In the genomic region with DNA sequence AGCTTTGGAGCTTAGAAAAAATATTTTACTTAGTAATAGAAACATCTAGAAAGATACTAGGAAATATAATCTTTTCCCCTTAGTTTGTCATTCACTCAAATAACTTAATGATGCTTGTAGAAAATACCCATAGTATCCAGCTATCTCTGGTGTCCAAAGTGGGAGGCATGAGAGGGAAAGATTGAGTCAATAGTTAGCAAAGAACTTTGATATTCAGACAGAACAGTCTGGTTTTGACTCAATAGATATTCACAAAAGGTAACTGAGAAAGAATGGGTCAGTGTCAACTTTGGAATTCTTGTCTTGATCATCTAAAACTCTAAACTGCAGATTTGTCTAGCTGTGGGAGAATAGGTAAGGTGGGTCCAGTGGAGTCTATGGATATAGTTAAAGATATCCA, we compare ENCODE assay signal across 24 mouse cellular contexts.
DNase-seq lines count a peak whose midpoint lies in the region; ATAC-seq and TF ChIP-seq lines count a peak whose summit lies in the region.
"Had no signal": no experiment of that assay in that cellular context is flagged by ENCODE, and none has a peak within 500 bp of the region (broad histone marks: within the 10 kb centered on the region; RNA-seq: fewer than 3 reads in every experiment).

No protein-coding gene starts in this region.

- no peak overlapping the region for H3K4me3 ChIP-seq in gastrocnemius, adult 2 months
- H3K4me3 ChIP-seq in intestine, embryonic 15.5 days (replicated peaks): no peak overlapping the region
- H3K4me3 ChIP-seq in intestine, embryonic 16.5 days (ENCODE audit: low read length): no peak overlapping the region
- H3K4me3 ChIP-seq: embryonic facial prominence, embryonic 13.5 days; embryonic facial prominence, embryonic 15.5 days; erythroblast, embryonic 14.5 days; forebrain, embryonic 10.5 days; forebrain, embryonic 12.5 days had no signal

- no peak overlapping the region for H3K4me2 ChIP-seq in intestine, embryonic 15.5 days (replicated peaks)
- no peak overlapping the region for H3K4me2 ChIP-seq in intestine, embryonic 16.5 days (ENCODE audit: low read depth, low read length)
- H3K4me2 ChIP-seq: embryonic facial prominence, embryonic 13.5 days; embryonic facial prominence, embryonic 15.5 days; forebrain, embryonic 12.5 days had no signal

- no peaks in the 10 kb centered on the region for H3K4me1 ChIP-seq in intestine, embryonic 15.5 days (replicated peaks)
- peaks cover 3% of the 10 kb centered on the region; the same call in 1 of the 2 replicates for H3K4me1 ChIP-seq in intestine, embryonic 16.5 days (ENCODE audit: control insufficient read depth, insufficient read depth, low read length)
- H3K4me1 ChIP-seq: embryonic facial prominence, embryonic 13.5 days; embryonic facial prominence, embryonic 15.5 days; forebrain, embryonic 10.5 days; forebrain, embryonic 12.5 days had no signal

- intact Hi-C loops in gastrocnemius, adult 2 months (cut with DNase I): loop anchor here (10.0 kb wide), 2 partner anchors 59 to 289 kb away; no protein-coding TSS in a partner anchor

- H3K9ac ChIP-seq in intestine, embryonic 15.5 days: no peak overlapping the region
- H3K9ac ChIP-seq in intestine, embryonic 16.5 days (ENCODE audit: low read depth, low read length): no peak overlapping the region
- H3K9ac ChIP-seq: embryonic facial prominence, embryonic 13.5 days; embryonic facial prominence, embryonic 15.5 days; forebrain, embryonic 12.5 days had no signal

- DNase-seq in gastrocnemius, adult 2 months: no peak
- no peak for DNase-seq in gastrocnemius, adult 8-10 months (ENCODE audit: low spot score in 2 of 2)
- DNase-seq in lung, adult 18-20 months: no peak
- DNase-seq: adrenal gland, adult 2 months; adrenal gland, postnatal 10 days; adrenal gland, postnatal 25 days; B cell, adult 2 months; cerebellum, adult 11 months; cerebellum, adult 18-20 months; cerebellum, adult 8-10 months; cerebellum, adult 9-11 months; cerebellum, postnatal 14 days; cerebellum, postnatal 36 days; embryo, embryonic 11 days had no signal

- H3K9me3 ChIP-seq in intestine, embryonic 15.5 days: no peaks in the 10 kb centered on the region
- no peaks in the 10 kb centered on the region for H3K9me3 ChIP-seq in intestine, embryonic 16.5 days (ENCODE audit: control insufficient read depth, low read length)
- H3K9me3 ChIP-seq: embryonic facial prominence, embryonic 13.5 days; embryonic facial prominence, embryonic 15.5 days; forebrain, embryonic 10.5 days; forebrain, embryonic 12.5 days had no signal

- H3K36me3 ChIP-seq in intestine, embryonic 15.5 days: no peaks in the 10 kb centered on the region
- no peaks in the 10 kb centered on the region for H3K36me3 ChIP-seq in intestine, embryonic 16.5 days (ENCODE audit: control insufficient read depth, insufficient read depth, low read length)
- H3K36me3 ChIP-seq: embryonic facial prominence, embryonic 13.5 days; embryonic facial prominence, embryonic 15.5 days; forebrain, embryonic 10.5 days; forebrain, embryonic 12.5 days had no signal

- peak overlapping the region; percentile 25 for H3K27ac ChIP-seq in gastrocnemius, adult 2 months
- no peak overlapping the region for H3K27ac ChIP-seq in intestine, embryonic 15.5 days
- H3K27ac ChIP-seq in intestine, embryonic 16.5 days (ENCODE audit: low read length): no peak overlapping the region
- H3K27ac ChIP-seq: embryonic facial prominence, embryonic 13.5 days; embryonic facial prominence, embryonic 15.5 days; forebrain, embryonic 10.5 days; forebrain, embryonic 12.5 days had no signal

- 0 out of 2 replicates have a peak, but pooled peaks have one; percentile 34 for ATAC-seq in intestine, embryonic 15.5 days
- no peak for ATAC-seq in intestine, embryonic 16.5 days
- ATAC-seq: CD4-positive, CD25-positive, alpha-beta regulatory T cell, adult 4 months; forebrain, embryonic 14.5 days; forebrain, embryonic 16.5 days had no signal

- no peaks in the 10 kb centered on the region for H3K27me3 ChIP-seq in intestine, embryonic 15.5 days (replicated peaks)
- no peaks in the 10 kb centered on the region for H3K27me3 ChIP-seq in intestine, embryonic 16.5 days (replicated peaks; ENCODE audit: control insufficient read depth, insufficient read depth, low read length)
- H3K27me3 ChIP-seq: embryonic facial prominence, embryonic 13.5 days; embryonic facial prominence, embryonic 15.5 days; forebrain, embryonic 12.5 days had no signal

- TF ChIP-seq CTCF in gastrocnemius, adult 2 months (IDR thresholded peaks at IDR 0.05): no peak
